Mouse (Mus musculus): ENCODE data around the gene Txn2. TPM values are rescaled to one million over a fixed set of nuclear protein-coding genes. Genes with fewer than 3 reads are reported as not detected.
A peak's percentile ranks its signal among the peaks of the same experiment; 100 is the strongest.

Gene Txn2
- polyA plus RNA-seq, 1 experiment: 165 TPM

DNA sequence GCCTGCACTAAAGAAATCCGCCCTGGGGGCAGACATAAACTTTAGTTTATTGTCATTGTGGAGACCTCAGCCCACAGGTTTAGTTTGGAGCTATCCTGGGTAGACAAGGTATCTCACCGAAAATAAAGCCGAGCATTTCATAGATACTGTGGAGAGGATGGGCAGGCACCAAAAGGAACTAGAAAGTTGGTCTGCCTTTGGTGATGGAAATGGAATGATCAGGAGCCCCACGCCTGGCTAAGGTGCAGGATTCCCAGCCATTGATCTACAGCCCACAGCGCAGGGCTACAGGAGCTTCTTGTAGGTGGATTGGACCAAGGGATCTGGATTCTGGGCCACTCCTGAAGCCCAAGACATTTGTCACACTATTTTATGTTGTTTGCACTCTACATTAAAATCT is 28.8 kb upstream of the Txn2 start:
- TF ChIP-seq CTCF (IDR thresholded peaks at IDR 0.05; ENCODE audit: insufficient read depth, low read length): no peak
- Histone ChIP-seq H3K4me3 (replicated peaks; ENCODE audit: extremely low read depth, low read depth, low read length) (no peak overlapping the region), H3K4me1 (ENCODE audit: control insufficient read depth, insufficient read depth, low read length) (no peaks in the 10 kb centered on the region; the same call in 1 of the 2 replicates)
- no peak for DNase-seq
- WGBS: 39% methylated on average over 5 of the region's 5 CpGs

- peak; percentile 62 for DNase-seq
- Histone ChIP-seq H3K4me3 (replicated peaks; ENCODE audit: extremely low read depth, low read depth, low read length) (peak within 1 kb of the TSS; percentile 67), H3K4me1 (ENCODE audit: control insufficient read depth, insufficient read depth, low read length) (no peaks in the 10 kb centered on the region; the same call in 1 of the 2 replicates)
- peak; percentile 7; the same call in 1 of the 2 replicates for TF ChIP-seq CTCF (IDR thresholded peaks at IDR 0.05; ENCODE audit: insufficient read depth, low read length)
- no peak for TF ChIP-seq POLR2A (IDR thresholded peaks at IDR 0.05; ENCODE audit: borderline replicate concordance, extremely low read depth, low read depth, low read length)
- under 1% methylated on average over 39 of the region's 39 CpGs for WGBS
Observed at GRCm38 (mm10) chr15:77956404-77956901, 27.6 kb upstream of the Txn2 start, which contains the start of gene Foxred2. Gene Foxred2, minus strand, starts transcription at chr15:77956722.

- Histone ChIP-seq H3K4me3 (replicated peaks; ENCODE audit: extremely low read depth, low read depth, low read length) (peak overlapping the region; percentile 16), H3K4me1 (ENCODE audit: control insufficient read depth, insufficient read depth, low read length) (no peaks in the 10 kb centered on the region; the same call in 1 of the 2 replicates)
- TF ChIP-seq POLR2A (IDR thresholded peaks at IDR 0.05; ENCODE audit: borderline replicate concordance, extremely low read depth, low read depth, low read length) (no peak), CTCF (IDR thresholded peaks at IDR 0.05; ENCODE audit: insufficient read depth, low read length) (no peak)
- no peak for DNase-seq
- WGBS: 12% methylated on average over 52 of the region's 52 CpGs
Observed at GRCm38 (mm10) chr15:77955440-77956403, 26.9 kb upstream of the Txn2 start.

DNA sequence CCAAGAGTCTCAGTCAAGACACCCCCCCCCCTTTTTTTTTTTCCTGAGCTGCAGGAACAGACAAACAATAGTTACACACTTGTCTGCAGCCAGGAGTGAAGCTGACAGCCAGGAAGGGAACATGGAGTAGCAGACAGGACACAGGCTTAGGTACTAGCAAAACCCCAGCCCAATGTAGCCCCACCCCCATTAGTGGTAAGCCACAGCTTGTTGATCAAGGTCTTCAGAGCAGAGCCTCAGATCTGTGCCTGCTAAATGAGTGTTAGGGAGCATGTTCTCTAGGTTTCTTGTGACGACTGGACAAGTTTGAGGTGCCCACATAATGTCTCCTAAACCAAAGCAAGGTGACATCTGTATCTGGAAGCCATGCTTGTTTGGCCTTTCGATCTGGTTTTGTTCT is 25.6 kb upstream of the Txn2 start:
- no peaks in the 10 kb centered on the region; the same call in 1 of the 2 replicates for H3K4me1 ChIP-seq (ENCODE audit: control insufficient read depth, insufficient read depth, low read length)
- 75% methylated on average over 2 of the region's 2 CpGs for WGBS
- no peak for DNase-seq
- no peak overlapping the region for H3K4me3 ChIP-seq (replicated peaks; ENCODE audit: extremely low read depth, low read depth, low read length)
- no peak for TF ChIP-seq CTCF (IDR thresholded peaks at IDR 0.05; ENCODE audit: insufficient read depth, low read length)
- no peak for TF ChIP-seq POLR2A (IDR thresholded peaks at IDR 0.05; ENCODE audit: borderline replicate concordance, extremely low read depth, low read depth, low read length)

- DNase-seq: no peak
- TF ChIP-seq POLR2A (IDR thresholded peaks at IDR 0.05; ENCODE audit: borderline replicate concordance, extremely low read depth, low read depth, low read length) (no peak), CTCF (IDR thresholded peaks at IDR 0.05; ENCODE audit: insufficient read depth, low read length) (no peak)
- no peak overlapping the region for H3K4me3 ChIP-seq (replicated peaks; ENCODE audit: extremely low read depth, low read depth, low read length)
- WGBS: 82% methylated on average over 3 of the region's 3 CpGs
- H3K4me1 ChIP-seq (ENCODE audit: control insufficient read depth, insufficient read depth, low read length): no peaks in the 10 kb centered on the region; the same call in 1 of the 2 replicates
Observed at GRCm38 (mm10) chr15:77952921-77953320, 24.1 kb upstream of the Txn2 start.

GRCm38 (mm10) chr15:77949061-77949460 is 20.3 kb upstream of the Txn2 start:
- no peaks in the 10 kb centered on the region for H3K4me1 ChIP-seq (ENCODE audit: control insufficient read depth, insufficient read depth, low read length)
- no peak for DNase-seq
- 68% methylated on average over 7 of the region's 7 CpGs for WGBS
- TF ChIP-seq CTCF (IDR thresholded peaks at IDR 0.05; ENCODE audit: insufficient read depth, low read length): no peak
- TF ChIP-seq POLR2A (IDR thresholded peaks at IDR 0.05; ENCODE audit: borderline replicate concordance, extremely low read depth, low read depth, low read length): no peak
- no peak overlapping the region for H3K4me3 ChIP-seq (replicated peaks; ENCODE audit: extremely low read depth, low read depth, low read length)

- no peaks in the 10 kb centered on the region for H3K4me1 ChIP-seq (ENCODE audit: control insufficient read depth, insufficient read depth, low read length)
- TF ChIP-seq CTCF (IDR thresholded peaks at IDR 0.05; ENCODE audit: insufficient read depth, low read length): no peak
- no peak for TF ChIP-seq POLR2A (IDR thresholded peaks at IDR 0.05; ENCODE audit: borderline replicate concordance, extremely low read depth, low read depth, low read length)
- WGBS: 61% methylated on average over 4 of the region's 4 CpGs
- peak; percentile 30 for DNase-seq
- no peak overlapping the region for H3K4me3 ChIP-seq (replicated peaks; ENCODE audit: extremely low read depth, low read depth, low read length)
Observed at GRCm38 (mm10) chr15:77945711-77946110, 16.9 kb upstream of the Txn2 start.

- DNase-seq: no peak
- 72% methylated on average over 3 of the region's 3 CpGs for WGBS
- no peak for TF ChIP-seq CTCF (IDR thresholded peaks at IDR 0.05; ENCODE audit: insufficient read depth, low read length)
- no peak for TF ChIP-seq POLR2A (IDR thresholded peaks at IDR 0.05; ENCODE audit: borderline replicate concordance, extremely low read depth, low read depth, low read length)
- Histone ChIP-seq H3K4me1 (ENCODE audit: control insufficient read depth, insufficient read depth, low read length) (no peaks in the 10 kb centered on the region), H3K4me3 (replicated peaks; ENCODE audit: extremely low read depth, low read depth, low read length) (no peak overlapping the region)
Observed at GRCm38 (mm10) chr15:77941563-77941962, 12.8 kb upstream of the Txn2 start.

- no peak overlapping the region for H3K4me3 ChIP-seq (replicated peaks; ENCODE audit: extremely low read depth, low read depth, low read length)
- 64% methylated on average over 5 of the region's 5 CpGs for WGBS
- DNase-seq: no peak
- H3K4me1 ChIP-seq (ENCODE audit: control insufficient read depth, insufficient read depth, low read length): peaks cover 6% of the 10 kb centered on the region; the same call in 1 of the 2 replicates
- TF ChIP-seq POLR2A (IDR thresholded peaks at IDR 0.05; ENCODE audit: borderline replicate concordance, extremely low read depth, low read depth, low read length): no peak
- TF ChIP-seq CTCF (IDR thresholded peaks at IDR 0.05; ENCODE audit: insufficient read depth, low read length): no peak
Observed at GRCm38 (mm10) chr15:77938516-77938915, 9.7 kb upstream of the Txn2 start.

Measured in lung, adult 2 months (tissue).